Mouse (Mus musculus) frontal cortex, postnatal 14 days (tissue): ENCODE results near the gene Unc79.
A peak's percentile ranks its signal among the peaks of the same experiment; 100 is the strongest.

ENCODE experiments used
- DNase-seq, 2 experiments: peaks; one replicate each; pipeline ENCODE4 v3.0.0; 2022; ENCODE audit warnings: low spot score in 2 of 2

Gene Unc79

GRCm38 (mm10) chr12:103121928-103122327 lies 173.3 kb downstream of the Unc79 start:
- no peak for DNase-seq

GRCm38 (mm10) chr12:103123861-103124260 lies 175.2 kb downstream of the Unc79 start:
- DNase-seq: no peak

GRCm38 (mm10) chr12:103128914-103129313 lies 180.3 kb downstream of the Unc79 start:
- DNase-seq: no peak

GRCm38 (mm10) chr12:103129395-103130248 lies 181.0 kb downstream of the Unc79 start:
- no peak for DNase-seq

- no peak for DNase-seq
Observed at GRCm38 (mm10) chr12:103131419-103131818, 182.8 kb downstream of the Unc79 start.

- DNase-seq: no peak
Observed at GRCm38 (mm10) chr12:103142550-103143010, 193.9 kb downstream of the Unc79 start.

GRCm38 (mm10) chr12:103143798-103144565 lies 195.3 kb downstream of the Unc79 start:
- no peak for DNase-seq

- no peak for DNase-seq
Observed at GRCm38 (mm10) chr12:103150247-103150646, 201.6 kb downstream of the Unc79 start.

- DNase-seq: no peak
Observed at GRCm38 (mm10) chr12:103154927-103155326, 206.3 kb downstream of the Unc79 start.

- DNase-seq: no peak
Observed at GRCm38 (mm10) chr12:103155406-103155805, 206.7 kb downstream of the Unc79 start.

GRCm38 (mm10) chr12:103157129-103157910 lies 208.7 kb downstream of the Unc79 start:
- DNase-seq: no peak

GRCm38 (mm10) chr12:103159016-103159415 lies 210.4 kb downstream of the Unc79 start:
- DNase-seq: peak in 1 of 2 experiments; percentile 27

GRCm38 (mm10) chr12:103160721-103161120 lies 212.1 kb downstream of the Unc79 start:
- no peak for DNase-seq

GRCm38 (mm10) chr12:103163596-103163995 lies 214.9 kb downstream of the Unc79 start:
- DNase-seq: no peak

GRCm38 (mm10) chr12:103164101-103165030 lies 215.7 kb downstream of the Unc79 start:
- no peak for DNase-seq

- no peak for DNase-seq
Observed at GRCm38 (mm10) chr12:103168892-103169291, 220.2 kb downstream of the Unc79 start.

GRCm38 (mm10) chr12:103183057-103183456 lies 234.4 kb downstream of the Unc79 start:
- no peak for DNase-seq

- DNase-seq: no peak
Observed at GRCm38 (mm10) chr12:103187020-103187419, 238.4 kb downstream of the Unc79 start.

- no peak for DNase-seq
Observed at GRCm38 (mm10) chr12:103188223-103188622, 239.6 kb downstream of the Unc79 start.

- peak; percentile 41 to 54 for DNase-seq
Observed at GRCm38 (mm10) chr12:103189771-103190170, 241.1 kb downstream of the Unc79 start.

- DNase-seq: no peak
Observed at GRCm38 (mm10) chr12:103192996-103193395, 244.3 kb downstream of the Unc79 start.
